Comparison of ENCODE assay signal across 14 mouse cellular contexts in genomic region chr14:93543970-93544627, GRCm38 (mm10).
DNase-seq lines count a peak whose midpoint lies in the region; ATAC-seq and TF ChIP-seq lines count a peak whose summit lies in the region.
"Had no signal": no experiment of that assay in that cellular context is flagged by ENCODE, and none has a peak within 500 bp of the region (broad histone marks: within the 10 kb centered on the region; RNA-seq: fewer than 3 reads in every experiment).

No protein-coding gene starts in this region.

- no peak for TF ChIP-seq CTCF in cerebellum, adult 2 months (IDR thresholded peaks at IDR 0.05; ENCODE audit: borderline replicate concordance, insufficient read depth, low read depth, low read length)

- TF ChIP-seq POLR2A in cerebellum, adult 2 months (IDR thresholded peaks at IDR 0.05; ENCODE audit: borderline replicate concordance, insufficient read depth, low read length), result no peak

- H3K27ac ChIP-seq in forebrain, embryonic 16.5 days (ENCODE audit: low read length), result no peak overlapping the region
- no peak overlapping the region for H3K27ac ChIP-seq in forebrain, embryonic 12.5 days
- no peak overlapping the region for H3K27ac ChIP-seq in hindbrain, embryonic 16.5 days (ENCODE audit: low read depth, low read length)
- no peak overlapping the region for H3K27ac ChIP-seq in hindbrain, embryonic 10.5 days
- no peak overlapping the region for H3K27ac ChIP-seq in cerebellum, adult 2 months (ENCODE audit: insufficient read depth, low read length)
- H3K27ac ChIP-seq in kidney, embryonic 15.5 days, result no peak overlapping the region
- H3K27ac ChIP-seq: limb, embryonic 15.5 days; midbrain, embryonic 15.5 days; neural tube, embryonic 12.5 days had no signal

- no peaks in the 10 kb centered on the region for H3K36me3 ChIP-seq in forebrain, embryonic 16.5 days (ENCODE audit: control insufficient read depth, insufficient read depth)
- H3K36me3 ChIP-seq in forebrain, embryonic 12.5 days (replicated peaks), result no peaks in the 10 kb centered on the region
- H3K36me3 ChIP-seq in hindbrain, embryonic 16.5 days (ENCODE audit: control insufficient read depth, insufficient read depth, low read length), result no peaks in the 10 kb centered on the region
- H3K36me3 ChIP-seq in hindbrain, embryonic 10.5 days, result no peaks in the 10 kb centered on the region
- H3K36me3 ChIP-seq in kidney, embryonic 15.5 days, result no peaks in the 10 kb centered on the region
- H3K36me3 ChIP-seq: limb, embryonic 15.5 days; midbrain, embryonic 15.5 days; neural tube, embryonic 12.5 days had no signal

- H3K9ac ChIP-seq in forebrain, embryonic 16.5 days (replicated peaks; ENCODE audit: low read depth, low read length), result no peak overlapping the region
- H3K9ac ChIP-seq in forebrain, embryonic 12.5 days, result no peak overlapping the region
- H3K9ac ChIP-seq in hindbrain, embryonic 16.5 days (ENCODE audit: low read depth, low read length), result no peak overlapping the region
- no peak overlapping the region for H3K9ac ChIP-seq in kidney, embryonic 15.5 days
- H3K9ac ChIP-seq: limb, embryonic 15.5 days; midbrain, embryonic 15.5 days; neural tube, embryonic 12.5 days had no signal

- H3K4me3 ChIP-seq in forebrain, embryonic 16.5 days (replicated peaks; ENCODE audit: low read length), result no peak overlapping the region
- no peak overlapping the region for H3K4me3 ChIP-seq in forebrain, embryonic 12.5 days (replicated peaks)
- no peak overlapping the region for H3K4me3 ChIP-seq in hindbrain, embryonic 16.5 days (ENCODE audit: low read length)
- no peak overlapping the region for H3K4me3 ChIP-seq in hindbrain, embryonic 10.5 days
- no peak overlapping the region for H3K4me3 ChIP-seq in cerebellum, adult 2 months (replicated peaks; ENCODE audit: insufficient read depth, low read depth, low read length)
- no peak overlapping the region for H3K4me3 ChIP-seq in kidney, embryonic 15.5 days (replicated peaks)
- H3K4me3 ChIP-seq: limb, embryonic 15.5 days; midbrain, embryonic 15.5 days; neural tube, embryonic 12.5 days had no signal

- DNase-seq in hindbrain, embryonic 10.5 days (ENCODE audit: low spot score), result no peak
- peak; percentile 46 for DNase-seq in adipocyte (ENCODE audit: low spot score)
- DNase-seq in cerebellum, adult 2 months, result peak; percentile 45 to 80
- DNase-seq in embryo, embryonic 10.5 days (ENCODE audit: low spot score), result no peak
- DNase-seq: adrenal gland, postnatal 36 days; kidney, postnatal 14 days; lung, adult 18-20 months had no signal

- no peaks in the 10 kb centered on the region for H3K9me3 ChIP-seq in forebrain, embryonic 16.5 days (ENCODE audit: control insufficient read depth, low read length)
- H3K9me3 ChIP-seq in forebrain, embryonic 12.5 days, result no peaks in the 10 kb centered on the region
- H3K9me3 ChIP-seq in hindbrain, embryonic 16.5 days (ENCODE audit: control insufficient read depth, low read length), result no peaks in the 10 kb centered on the region
- H3K9me3 ChIP-seq in hindbrain, embryonic 10.5 days, result no peaks in the 10 kb centered on the region
- no peaks in the 10 kb centered on the region for H3K9me3 ChIP-seq in kidney, embryonic 15.5 days (replicated peaks)
- H3K9me3 ChIP-seq: limb, embryonic 15.5 days; midbrain, embryonic 15.5 days; neural tube, embryonic 12.5 days had no signal

- H3K27me3 ChIP-seq in forebrain, embryonic 16.5 days (replicated peaks; ENCODE audit: control insufficient read depth, insufficient read depth, low read length), result no peaks in the 10 kb centered on the region
- no peaks in the 10 kb centered on the region for H3K27me3 ChIP-seq in forebrain, embryonic 12.5 days
- H3K27me3 ChIP-seq in hindbrain, embryonic 16.5 days (replicated peaks; ENCODE audit: control insufficient read depth, insufficient read depth, low read length), result no peaks in the 10 kb centered on the region
- no peaks in the 10 kb centered on the region for H3K27me3 ChIP-seq in hindbrain, embryonic 10.5 days (ENCODE audit: insufficient read depth, poor library complexity, severe bottlenecking)
- H3K27me3 ChIP-seq in cerebellum, adult 2 months (ENCODE audit: control insufficient read depth, insufficient read depth, low read length), result no peaks in the 10 kb centered on the region
- no peaks in the 10 kb centered on the region for H3K27me3 ChIP-seq in kidney, embryonic 15.5 days
- H3K27me3 ChIP-seq: limb, embryonic 15.5 days; midbrain, embryonic 15.5 days; neural tube, embryonic 12.5 days had no signal

- ATAC-seq in forebrain, embryonic 16.5 days, result peak; percentile 59; the same call in 1 of the 2 replicates
- ATAC-seq in forebrain, embryonic 12.5 days (ENCODE audit: low FRiP score), result no peak
- ATAC-seq in hindbrain, embryonic 16.5 days, result peak; percentile 62
- ATAC-seq in kidney, embryonic 15.5 days (replicated peaks; ENCODE audit: low FRiP score), result no peak

- peaks cover 2% of the 10 kb centered on the region; the same call in 1 of the 2 replicates for H3K4me1 ChIP-seq in forebrain, embryonic 16.5 days (replicated peaks; ENCODE audit: control insufficient read depth, insufficient read depth, low read length)
- H3K4me1 ChIP-seq in forebrain, embryonic 12.5 days, result no peaks in the 10 kb centered on the region
- no peaks in the 10 kb centered on the region for H3K4me1 ChIP-seq in hindbrain, embryonic 16.5 days (ENCODE audit: control insufficient read depth, insufficient read depth, low read depth, low read length)
- no peaks in the 10 kb centered on the region for H3K4me1 ChIP-seq in hindbrain, embryonic 10.5 days (replicated peaks)
- no peaks in the 10 kb centered on the region; the same call in 1 of the 2 replicates for H3K4me1 ChIP-seq in cerebellum, adult 2 months (ENCODE audit: control insufficient read depth, insufficient read depth, low read length)
- H3K4me1 ChIP-seq in kidney, embryonic 15.5 days, result no peaks in the 10 kb centered on the region
- H3K4me1 ChIP-seq: limb, embryonic 15.5 days; midbrain, embryonic 15.5 days; neural tube, embryonic 12.5 days had no signal

- H3K4me2 ChIP-seq in forebrain, embryonic 16.5 days (ENCODE audit: low read length), result no peak overlapping the region
- no peak overlapping the region for H3K4me2 ChIP-seq in forebrain, embryonic 12.5 days
- H3K4me2 ChIP-seq in hindbrain, embryonic 16.5 days (ENCODE audit: low read length), result no peak overlapping the region
- no peak overlapping the region for H3K4me2 ChIP-seq in kidney, embryonic 15.5 days
- H3K4me2 ChIP-seq: limb, embryonic 15.5 days; midbrain, embryonic 15.5 days; neural tube, embryonic 12.5 days had no signal

- WGBS in forebrain, embryonic 16.5 days, result 45% methylated on average over 11 of the region's 11 CpGs
- 85% methylated on average over 11 of the region's 11 CpGs for WGBS in forebrain, embryonic 12.5 days
- WGBS in hindbrain, embryonic 16.5 days, result 71% methylated on average over 11 of the region's 11 CpGs
- 92% methylated on average over 11 of the region's 11 CpGs for whole genome bisulfite sequencing in hindbrain, embryonic 10.5 days
- 49% methylated on average over 11 of the region's 11 CpGs for WGBS in cerebellum, adult 2 months
- 80% methylated on average over 11 of the region's 11 CpGs for whole genome bisulfite sequencing in kidney, embryonic 15.5 days

Comparison
In these comparisons a context has a peak if more than half of its experiments do, and no peak if none do; other contexts are left out.
1. ATAC-seq: peak in forebrain, embryonic 16.5 days (single experiment) and hindbrain, embryonic 16.5 days (single experiment); none in forebrain, embryonic 12.5 days (single experiment) and kidney, embryonic 15.5 days (single experiment).
2. DNase-seq: peak in adipocyte (single experiment) and cerebellum, adult 2 months (2 of 2); none in hindbrain, embryonic 10.5 days (single experiment) and embryo, embryonic 10.5 days (single experiment).